Mouse (Mus musculus) CH12.LX (cell line): ENCODE measurements around the gene Adra2b. TPM values are rescaled to one million over a fixed set of nuclear protein-coding genes. Genes with fewer than 3 reads are reported as not detected.
A peak's percentile ranks its signal among the peaks of the same experiment; 100 is the strongest.

ENCODE experiments used
- DNase-seq: peaks from one replicate; pipeline ENCODE4 v3.0.0-alpha.2; 2013; ENCODE audit errors: extremely low read depth
- H3K27ac ChIP-seq: 2 replicates; pipeline ENCODE4 v1.5.1; 2012; ENCODE audit warnings: low read depth, mild to moderate bottlenecking, control low read depth, moderate library complexity; ENCODE audit not compliant: insufficient read depth
- H3K27me3 ChIP-seq: replicated peaks from 2 replicates; pipeline ENCODE3; 2012; ENCODE audit warnings: inconsistent platforms
- H3K36me3 ChIP-seq, 2 experiments: replicated peaks in 1 of 2; 2 replicates each; pipeline versions ENCODE3 to v1.6.1; 2012; ENCODE audit warnings: inconsistent platforms in 1 of 2, low read length in 1 of 2, mild to moderate bottlenecking in 1 of 2, mixed read lengths in 1 of 2, moderate library complexity in 1 of 2; ENCODE audit not compliant: control insufficient read depth in 1 of 2, insufficient read depth in 1 of 2
- H3K4me1 ChIP-seq, 2 experiments: 2 replicates each; pipeline ENCODE4 v1.6.1; 2012; ENCODE audit warnings: inconsistent platforms in 1 of 2, moderate library complexity in 1 of 2; ENCODE audit not compliant: insufficient read depth in 2 of 2, control insufficient read depth in 1 of 2
- H3K4me2 ChIP-seq: 2 replicates; pipeline ENCODE4 v1.6.1; 2012; ENCODE audit warnings: low read depth, mild to moderate bottlenecking, control low read depth; ENCODE audit not compliant: poor library complexity, insufficient read depth, severe bottlenecking
- H3K4me3 ChIP-seq, 3 experiments: fragments of 150-350 bp in 1 of 3; sonication (generic) in 1 of 3; replicated peaks in 1 of 3; 2 replicates each; pipeline versions ENCODE3 to v1.5.1; 2011 to 2012; ENCODE audit warnings: low read depth in 2 of 3, low read length in 2 of 3, mild to moderate bottlenecking in 2 of 3, moderate library complexity in 2 of 3, control low read depth in 1 of 3, improper control_type of control experiment in 1 of 3, inconsistent platforms in 1 of 3, mixed read lengths in 1 of 3; ENCODE audit not compliant: poor library complexity in 1 of 3
- H3K79me2 ChIP-seq: replicated peaks from 2 replicates; pipeline ENCODE4 v1.6.1; 2012; ENCODE audit warnings: mild to moderate bottlenecking, moderate library complexity; ENCODE audit not compliant: control insufficient read depth, poor library complexity, insufficient read depth, severe bottlenecking; ENCODE audit errors: extremely low read depth
- H3K9ac ChIP-seq: 2 replicates; pipeline ENCODE4 v1.6.1; 2012; ENCODE audit warnings: low read depth, mild to moderate bottlenecking, control low read depth, moderate library complexity; ENCODE audit not compliant: insufficient read depth
- H3K9me3 ChIP-seq: replicated peaks from 2 replicates; pipeline ENCODE3; 2012; ENCODE audit warnings: low read length, inconsistent platforms, mixed read lengths
- BHLHE40 ChIP-seq: IDR thresholded peaks from 2 replicates; pipeline ENCODE4 v1.6.1; 2011; ENCODE audit warnings: mild to moderate bottlenecking, low read depth, low read length, improper control_type of control experiment
- CHD2 ChIP-seq: IDR thresholded peaks from 2 replicates; pipeline ENCODE4 v1.6.1; 2011; ENCODE audit warnings: low read length, improper control_type of control experiment
- E2F4 ChIP-seq: IDR thresholded peaks from 2 replicates; pipeline ENCODE4 v1.6.1; 2011; ENCODE audit warnings: low read depth, low read length, improper control_type of control experiment; ENCODE audit not compliant: insufficient replicate concordance
- ELF1 ChIP-seq: IDR thresholded peaks from 2 replicates; pipeline ENCODE4 v1.6.1; 2014; ENCODE audit warnings: low read depth, mild to moderate bottlenecking, inconsistent platforms, low read length, improper control_type of control experiment
- EP300 ChIP-seq: IDR thresholded peaks from 2 replicates; pipeline ENCODE4 v1.6.1; 2011; ENCODE audit warnings: low read length, improper control_type of control experiment
- ETS1 ChIP-seq: conservative IDR thresholded peaks from 2 replicates; pipeline ENCODE4 v1.6.1; 2012; ENCODE audit warnings: low read depth, mild to moderate bottlenecking, inconsistent platforms, low read length, improper control_type of control experiment, moderate library complexity
- GABPA ChIP-seq: IDR thresholded peaks from 2 replicates; pipeline ENCODE4 v1.6.1; 2012; ENCODE audit warnings: low read depth, low read length, improper control_type of control experiment, inconsistent platforms; ENCODE audit not compliant: insufficient replicate concordance
- JUN ChIP-seq: IDR thresholded peaks from 2 replicates; pipeline ENCODE4 v1.6.1; 2011; ENCODE audit warnings: low read depth, mild to moderate bottlenecking, low read length, improper control_type of control experiment, moderate library complexity; ENCODE audit not compliant: insufficient read depth
- JUND ChIP-seq: conservative IDR thresholded peaks from 2 replicates; pipeline ENCODE4 v1.6.1; 2011; ENCODE audit warnings: low read depth, low read length, improper control_type of control experiment
- MAFK ChIP-seq: IDR thresholded peaks from 2 replicates; pipeline ENCODE4 v1.6.1; 2011; ENCODE audit warnings: low read length, improper control_type of control experiment; ENCODE audit not compliant: insufficient replicate concordance
- MAX ChIP-seq: IDR thresholded peaks from 2 replicates; pipeline ENCODE4 v1.6.1; 2011; ENCODE audit warnings: low read length, improper control_type of control experiment
- MEF2A ChIP-seq: IDR thresholded peaks from 2 replicates; pipeline ENCODE4 v1.6.1; 2014; ENCODE audit warnings: low read depth, mild to moderate bottlenecking, inconsistent platforms, low read length, improper control_type of control experiment, borderline replicate concordance
- MXI1 ChIP-seq: IDR thresholded peaks from 2 replicates; pipeline ENCODE4 v1.6.1; 2011; ENCODE audit warnings: mild to moderate bottlenecking, low read depth, low read length, improper control_type of control experiment
- NELFE ChIP-seq: IDR thresholded peaks from 2 replicates; pipeline ENCODE4 v1.6.1; 2011; ENCODE audit warnings: low read depth, low read length, improper control_type of control experiment
- NRF1 ChIP-seq: IDR thresholded peaks from 2 replicates; pipeline ENCODE4 v1.6.1; 2014; ENCODE audit warnings: low read depth, mild to moderate bottlenecking, inconsistent platforms, low read length, improper control_type of control experiment, moderate library complexity
- POLR2AphosphoS2 ChIP-seq: IDR thresholded peaks from 2 replicates; pipeline ENCODE4 v1.6.1; 2011; ENCODE audit warnings: low read depth, low read length, improper control_type of control experiment
- RAD21 ChIP-seq: IDR thresholded peaks from 2 replicates; pipeline ENCODE4 v1.6.1; 2011; ENCODE audit warnings: low read depth, mild to moderate bottlenecking, low read length, improper control_type of control experiment, moderate library complexity
- RCOR1 ChIP-seq: conservative IDR thresholded peaks from 2 replicates; pipeline ENCODE4 v1.6.1; 2012; ENCODE audit warnings: low read depth, mild to moderate bottlenecking, inconsistent platforms, low read length, improper control_type of control experiment
- SIN3A ChIP-seq: IDR thresholded peaks from 2 replicates; pipeline ENCODE4 v1.6.1; 2012; ENCODE audit warnings: low read length, improper control_type of control experiment, inconsistent platforms
- TBP ChIP-seq: conservative IDR thresholded peaks from 2 replicates; pipeline ENCODE4 v1.6.1; 2011; ENCODE audit warnings: low read depth, low read length, improper control_type of control experiment
- TCF12 ChIP-seq: IDR thresholded peaks from 2 replicates; pipeline ENCODE4 v1.6.1; 2014; ENCODE audit warnings: low read depth, mild to moderate bottlenecking, inconsistent platforms, low read length, improper control_type of control experiment
- UBTF ChIP-seq: IDR thresholded peaks from 2 replicates; pipeline ENCODE4 v1.6.1; 2012; ENCODE audit warnings: low read depth, mild to moderate bottlenecking, inconsistent platforms, low read length, improper control_type of control experiment, moderate library complexity
- USF1 ChIP-seq: IDR thresholded peaks from 2 replicates; pipeline ENCODE4 v1.6.1; 2014; ENCODE audit warnings: low read depth, mild to moderate bottlenecking, inconsistent platforms, low read length, improper control_type of control experiment
- ZC3H11A ChIP-seq: IDR thresholded peaks from 2 replicates; pipeline ENCODE4 v1.6.1; 2012; ENCODE audit warnings: low read depth, mild to moderate bottlenecking, inconsistent platforms, low read length, improper control_type of control experiment
- ZNF384 ChIP-seq: IDR thresholded peaks from 2 replicates; pipeline ENCODE4 v1.6.1; 2012; ENCODE audit warnings: low read depth, low read length, improper control_type of control experiment, inconsistent platforms
- dilution Hi-C: fragments of 300-500 bp; cut with MboI; formaldehyde crosslinking; loops from 2 replicates; pipeline ENCODE4 v1.14.3; 2020; ENCODE audit warnings: low sequenced_read_pairs; ENCODE audit not compliant: extremely low pct_unique_long_range_greater_than_20kb, extremely low pct_ligation_motif_present
- in situ Hi-C: fragments of 300-500 bp; cut with MboI; formaldehyde crosslinking; loops from 3 replicates; pipeline ENCODE4 v1.14.3; 2019; ENCODE audit warnings: low sequenced_read_pairs, low pct_ligation_motif_present, low pct_unique_long_range_greater_than_20kb, mixed read lengths
- polyA plus RNA-seq: library from polyadenylated mRNA; unstranded; fragments of >175 nt; gene quantifications from 2 replicates; pipeline ENCODE4 v1.2.1, GENCODE M21; 2012; ENCODE audit warnings: low read depth; ENCODE audit not compliant: insufficient read length
- total RNA-seq, 2 experiments: library from RNA; depleted of rRNA; stranded (reverse); fragments of 300-350 nt in 1 of 2; fragments of >200 nt in 1 of 2; gene quantifications; 2 replicates each; pipeline ENCODE4 v1.2.3; 2012 to 2014

The Adra2b gene
- total and polyA plus RNA-seq, 3 experiments: 0.08 TPM; not detected in 2

DNA sequence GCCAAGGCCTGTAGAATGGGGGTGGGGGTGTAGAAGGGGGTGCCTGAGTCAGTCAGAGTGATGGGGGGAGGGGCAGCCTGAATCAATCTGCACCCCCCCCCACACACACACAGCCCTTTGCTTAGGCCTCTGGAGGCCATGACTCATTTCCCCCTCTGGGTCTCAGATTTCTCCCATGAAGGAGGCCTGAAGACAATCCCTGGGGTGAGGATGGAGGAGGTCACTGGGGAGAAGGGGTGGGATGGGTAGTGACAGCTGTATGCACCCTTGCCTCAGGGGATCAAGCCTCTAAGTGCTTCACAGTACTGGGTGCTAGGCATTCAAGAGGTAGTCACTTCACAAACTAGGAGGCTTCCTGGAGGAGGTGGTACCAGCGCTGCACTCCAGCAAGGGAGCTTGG lies 39.3 kb upstream of the Adra2b start (continued):
- TF ChIP-seq MXI1: no peak; the same call in 1 of the 2 replicates

- no peak for DNase-seq
- Histone ChIP-seq H3K9me3 (no peaks in the 10 kb centered on the region), H3K4me3 (peak overlapping the region in 1 of 3 experiments; percentile 23), H3K9ac (no peak overlapping the region), H3K4me1 (peaks cover 48 to 93% of the 10 kb centered on the region in 2 experiments), H3K27me3 (no peaks in the 10 kb centered on the region), H3K27ac (no peak overlapping the region), H3K79me2 (no peaks in the 10 kb centered on the region), H3K36me3 (peaks cover 0 to 22% of the 10 kb centered on the region in 2 experiments), H3K4me2 (no peak overlapping the region)
- no peak for TF ChIP-seq EP300
- no peak for TF ChIP-seq E2F4
- no peak for TF ChIP-seq ELF1
- no peak for TF ChIP-seq RCOR1
- no peak for TF ChIP-seq NRF1
- TF ChIP-seq GABPA: no peak
- TF ChIP-seq ZNF384: no peak
- TF ChIP-seq JUND: no peak
- no peak for TF ChIP-seq ETS1
- TF ChIP-seq JUN: no peak
- no peak for TF ChIP-seq POLR2AphosphoS2
- TF ChIP-seq MAX: no peak
- no peak for TF ChIP-seq UBTF
- no peak for TF ChIP-seq MEF2A
- no peak for TF ChIP-seq CHD2
- no peak for TF ChIP-seq SIN3A
- TF ChIP-seq NELFE: no peak
- in situ Hi-C loops: no loop called here
- dilution Hi-C loops: no loop called here
Observed at GRCm38 (mm10) chr2:127324456-127324855, 38.6 kb upstream of the Adra2b start.

DNA sequence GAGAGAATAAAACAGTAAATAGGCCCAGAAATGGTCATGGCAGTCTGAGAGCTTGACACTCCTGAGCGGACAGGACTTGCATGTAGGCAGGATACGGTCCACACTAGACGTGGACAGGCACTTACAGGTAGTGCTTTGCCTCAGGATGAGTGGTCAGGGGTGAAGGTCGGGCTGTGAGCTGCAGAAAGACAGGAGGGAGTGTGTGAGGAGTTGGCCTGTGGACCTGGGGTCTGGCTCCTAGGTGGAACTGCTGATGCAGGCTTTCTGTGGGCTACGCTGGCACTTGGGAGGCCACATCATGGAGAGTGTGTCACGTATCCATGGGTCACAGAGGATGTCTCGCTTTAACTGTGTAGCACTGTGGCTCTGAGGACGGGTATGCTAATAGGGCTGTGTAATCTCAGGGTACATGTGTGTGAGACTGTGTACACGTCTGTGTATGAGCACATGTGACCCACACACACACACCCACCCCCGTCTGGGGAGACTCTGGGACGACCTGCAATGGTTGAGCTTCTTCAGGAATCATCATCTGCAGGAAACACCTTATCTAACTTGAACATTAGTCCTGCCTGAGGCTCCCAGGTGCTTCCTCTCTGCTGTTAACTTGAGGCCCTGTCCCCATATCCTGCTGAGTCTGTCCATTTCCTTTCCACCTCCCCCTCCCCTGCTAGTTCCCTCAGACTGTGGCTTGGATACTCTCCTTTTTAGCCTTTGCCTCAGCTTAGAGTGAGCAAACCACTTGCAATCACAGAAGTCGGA lies 34.7 kb upstream of the Adra2b start:
- H3K4me2 ChIP-seq: no peak overlapping the region
- peaks cover 0 to 34% of the 10 kb centered on the region in 2 experiments for H3K36me3 ChIP-seq
- H3K9me3 ChIP-seq: no peaks in the 10 kb centered on the region
- no peak overlapping the region for H3K27ac ChIP-seq
- H3K79me2 ChIP-seq: no peaks in the 10 kb centered on the region
- 0 out of 2 replicates have a peak, but pooled peaks have one; percentile 47 for TF ChIP-seq EP300
- 0 out of 2 replicates have a peak, but pooled peaks have one; percentile 52 for TF ChIP-seq TCF12
- no peak for TF ChIP-seq USF1
- TF ChIP-seq MAFK: no peak
- no peak for TF ChIP-seq GABPA
- TF ChIP-seq E2F4: no peak
- no peak for TF ChIP-seq RAD21
- 0 out of 2 replicates have a peak, but pooled peaks have one; percentile 15 for TF ChIP-seq BHLHE40
- no peak for TF ChIP-seq TBP
- TF ChIP-seq MAX: no peak
- 0 out of 2 replicates have a peak, but pooled peaks have one; percentile 37 for TF ChIP-seq SIN3A
- TF ChIP-seq ZC3H11A: no peak
- TF ChIP-seq UBTF: no peak
- TF ChIP-seq NELFE: no peak
- no peak for TF ChIP-seq JUND
- 0 out of 2 replicates have a peak, but pooled peaks have one; percentile 22 for TF ChIP-seq ETS1
- no peak overlapping the region for H3K4me3 ChIP-seq
- DNase-seq: peak; percentile 43
- H3K9ac ChIP-seq: no peak overlapping the region
- H3K4me1 ChIP-seq: peaks cover 56 to 87% of the 10 kb centered on the region in 2 experiments
- dilution Hi-C loops: no loop called here
- in situ Hi-C loops: no loop called here
- H3K27me3 ChIP-seq: no peaks in the 10 kb centered on the region
